Mouse (Mus musculus): ENCODE data around the gene Bcl7b.
"Not testable (repeated sequence)": the region's sequence is repeated elsewhere in the genome, so short reads cannot be mapped to it uniquely, and the experiment has no call there.

Gene Bcl7b

DNA sequence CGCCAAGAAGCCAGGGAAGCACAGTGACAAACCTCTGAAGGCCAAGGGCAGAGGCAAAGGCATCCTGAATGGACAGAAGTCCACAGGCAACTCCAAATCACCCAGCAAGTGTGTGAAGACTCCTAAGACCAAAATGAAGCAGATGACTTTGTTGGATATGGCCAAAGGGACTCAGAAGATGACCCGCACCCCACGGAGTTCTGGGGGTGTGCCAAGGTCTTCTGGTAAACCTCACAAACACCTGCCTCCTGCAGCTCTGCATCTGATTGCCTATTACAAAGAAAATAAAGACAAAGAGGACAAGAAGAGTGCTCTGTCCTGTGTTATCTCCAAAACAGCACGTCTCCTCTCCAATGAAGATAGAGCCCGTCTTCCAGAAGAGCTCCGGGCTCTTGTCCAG is 48.8 kb downstream of the Bcl7b start:
- no peak for DNase-seq (ENCODE audit: low spot score)

DNA sequence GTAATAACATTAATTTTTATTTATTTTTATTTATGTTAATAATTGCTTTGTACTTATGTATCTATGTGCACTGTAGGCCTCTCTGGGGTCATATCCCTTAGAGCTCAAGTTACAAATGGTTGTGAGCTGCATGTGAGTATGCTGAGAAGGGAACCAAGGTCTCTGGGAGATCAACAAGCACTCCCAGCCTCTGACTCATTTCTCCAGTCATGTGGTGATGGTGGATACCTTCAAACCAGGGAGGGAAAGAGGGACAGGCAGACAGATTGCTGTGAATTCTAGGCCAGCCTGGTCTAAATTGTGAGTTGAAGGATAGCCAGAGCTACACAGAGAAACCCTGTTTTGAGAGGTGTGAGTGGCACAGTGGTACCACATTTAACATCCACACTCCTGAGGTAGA is 52.9 kb downstream of the Bcl7b start:
- DNase-seq (ENCODE audit: low spot score): no peak

DNA sequence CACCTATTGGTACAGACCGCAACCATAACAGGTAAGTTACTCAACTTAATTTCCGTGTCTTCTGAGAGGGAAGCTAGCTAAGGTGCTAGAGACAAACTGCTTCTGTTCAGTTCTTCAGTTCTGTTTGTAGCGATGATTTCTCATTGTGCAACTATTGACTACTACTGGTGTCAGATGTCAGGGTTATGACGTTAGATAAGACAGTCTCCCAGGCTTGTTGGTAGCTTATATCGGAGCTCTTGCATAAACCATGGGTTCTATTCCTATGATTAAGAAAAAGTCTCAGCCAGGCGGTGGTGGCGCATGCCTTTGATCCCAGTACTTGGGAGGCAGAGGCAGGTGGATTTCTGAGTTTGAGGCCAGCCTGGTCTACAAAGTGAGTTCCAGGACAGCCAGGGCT is 54.0 kb downstream of the Bcl7b start:
- DNase-seq (ENCODE audit: low spot score): no peak

DNA sequence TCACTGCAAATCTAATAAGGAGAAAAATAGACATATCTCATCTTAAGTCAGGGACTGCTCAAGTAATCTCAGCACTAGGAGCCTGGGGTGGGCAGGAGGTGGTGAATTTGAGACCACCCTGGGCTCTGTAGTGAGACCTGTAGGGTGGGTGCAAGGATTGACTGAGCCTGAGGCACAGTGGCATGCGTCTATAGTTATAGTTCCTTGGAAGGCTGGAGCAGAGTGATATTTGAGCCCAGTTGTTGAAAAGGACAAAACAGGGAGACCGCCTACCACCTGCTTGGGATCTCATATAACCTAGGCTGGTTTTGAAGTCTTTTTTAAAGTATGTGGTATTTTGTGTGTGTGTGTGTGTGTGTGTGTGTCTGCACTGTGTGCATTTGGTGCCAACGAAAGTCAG is 56.1 kb downstream of the Bcl7b start:
- DNase-seq (ENCODE audit: low spot score): no peak

DNA sequence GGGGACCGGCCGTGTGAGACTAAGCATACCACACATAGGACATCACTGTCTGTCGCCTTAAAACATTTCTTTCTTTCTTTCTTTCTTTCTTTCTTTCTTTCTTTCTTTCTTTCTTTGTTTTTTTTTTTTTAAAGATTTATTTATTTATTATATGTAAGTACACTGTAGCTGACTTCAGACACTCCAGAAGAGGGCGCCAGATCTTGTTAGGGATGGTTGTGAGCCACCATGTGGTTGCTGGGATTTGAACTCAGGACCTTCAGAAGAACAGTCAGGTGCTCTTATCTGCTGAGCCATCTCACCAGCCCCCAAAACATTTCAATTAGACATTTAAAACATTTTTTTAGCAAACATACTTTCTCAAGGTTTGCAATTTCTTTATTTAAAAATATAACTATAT is 57.8 kb downstream of the Bcl7b start:
- DNase-seq (ENCODE audit: low spot score): not testable (repeated sequence)

DNA sequence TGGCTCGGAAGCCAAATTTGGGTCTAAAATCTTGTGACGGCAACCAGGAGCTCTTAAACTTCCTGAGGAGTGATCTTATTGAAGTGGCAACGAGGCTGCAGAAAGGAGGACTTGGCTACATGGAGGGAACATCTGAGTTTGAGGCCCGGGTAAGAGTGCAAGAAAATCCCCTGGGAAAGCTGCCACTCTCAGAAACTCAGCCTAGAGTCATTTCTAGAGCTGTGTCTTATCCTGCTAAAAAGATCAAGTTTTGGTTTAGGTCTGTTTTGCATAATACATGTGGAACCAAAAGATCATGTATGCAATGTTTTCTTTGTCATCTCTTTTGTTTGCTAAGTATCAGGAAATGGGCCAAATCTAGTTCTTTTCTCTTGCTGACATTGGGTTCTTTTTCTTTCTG is 62.1 kb downstream of the Bcl7b start:
- no peak for DNase-seq (ENCODE audit: low spot score)
